Mouse (Mus musculus) embryonic facial prominence, embryonic 15.5 days (tissue): ENCODE measurements around the gene Qrich2. TPM values are rescaled to one million over a fixed set of nuclear protein-coding genes. Genes with fewer than 3 reads are reported as not detected.

ENCODE experiments used
- ATAC-seq: fragments of 200-750 bp; cut with Nextera tagmentation; 2 replicates; pipeline ENCODE4 v1.8.0; 2017; ENCODE audit warnings: low read depth, moderate TSS enrichment; ENCODE audit not compliant: insufficient number of reproducible peaks, low FRiP score, low TSS enrichment
- H3K27ac ChIP-seq: fragments of 300-500 bp; sonication (generic); replicated peaks from 2 replicates; pipeline ENCODE4 v1.5.1; 2015; ENCODE audit warnings: mild to moderate bottlenecking, inconsistent platforms
- H3K27me3 ChIP-seq: fragments of 300-500 bp; sonication (generic); 2 replicates; pipeline ENCODE4 v1.6.1; 2015; ENCODE audit warnings: inconsistent platforms
- H3K36me3 ChIP-seq: fragments of 300-500 bp; sonication (generic); 2 replicates; pipeline ENCODE4 v1.6.1; 2015; ENCODE audit warnings: mild to moderate bottlenecking, inconsistent platforms
- H3K4me1 ChIP-seq: fragments of 300-500 bp; sonication (generic); 2 replicates; pipeline ENCODE4 v1.6.1; 2015; ENCODE audit warnings: inconsistent platforms
- H3K4me2 ChIP-seq: fragments of 300-500 bp; sonication (generic); replicated peaks from 2 replicates; pipeline ENCODE4 v1.6.1; 2015; ENCODE audit warnings: mild to moderate bottlenecking, inconsistent platforms
- H3K4me3 ChIP-seq: fragments of 300-500 bp; sonication (generic); replicated peaks from 2 replicates; pipeline ENCODE4 v1.5.1; 2015; ENCODE audit warnings: mild to moderate bottlenecking, inconsistent platforms
- H3K9ac ChIP-seq: fragments of 300-500 bp; sonication (generic); 2 replicates; pipeline ENCODE4 v1.6.1; 2015; ENCODE audit warnings: inconsistent platforms
- H3K9me3 ChIP-seq: fragments of 300-500 bp; sonication (generic); replicated peaks from 2 replicates; pipeline ENCODE4 v1.6.1; 2016; ENCODE audit warnings: inconsistent platforms
- WGBS: fragments of 180-500 bp; shearing (Covaris S2); methylation state at CpG from one replicate; pipeline ENCODE4 v1.1.7; 2015; 5-methylcytosine and 5-hydroxymethylcytosine counted together
- polyA plus RNA-seq: library from polyadenylated mRNA; unstranded; fragments of >200 nt; fragmentation: Nextera tagmentation; extraction: Ambion mirVana; gene quantifications from 2 replicates; pipeline ENCODE4 v1.2.1, GENCODE M21; 2015

The Qrich2 gene
- polyA plus RNA-seq, 1 experiment from 2014 or later, result 0.16 TPM

DNA sequence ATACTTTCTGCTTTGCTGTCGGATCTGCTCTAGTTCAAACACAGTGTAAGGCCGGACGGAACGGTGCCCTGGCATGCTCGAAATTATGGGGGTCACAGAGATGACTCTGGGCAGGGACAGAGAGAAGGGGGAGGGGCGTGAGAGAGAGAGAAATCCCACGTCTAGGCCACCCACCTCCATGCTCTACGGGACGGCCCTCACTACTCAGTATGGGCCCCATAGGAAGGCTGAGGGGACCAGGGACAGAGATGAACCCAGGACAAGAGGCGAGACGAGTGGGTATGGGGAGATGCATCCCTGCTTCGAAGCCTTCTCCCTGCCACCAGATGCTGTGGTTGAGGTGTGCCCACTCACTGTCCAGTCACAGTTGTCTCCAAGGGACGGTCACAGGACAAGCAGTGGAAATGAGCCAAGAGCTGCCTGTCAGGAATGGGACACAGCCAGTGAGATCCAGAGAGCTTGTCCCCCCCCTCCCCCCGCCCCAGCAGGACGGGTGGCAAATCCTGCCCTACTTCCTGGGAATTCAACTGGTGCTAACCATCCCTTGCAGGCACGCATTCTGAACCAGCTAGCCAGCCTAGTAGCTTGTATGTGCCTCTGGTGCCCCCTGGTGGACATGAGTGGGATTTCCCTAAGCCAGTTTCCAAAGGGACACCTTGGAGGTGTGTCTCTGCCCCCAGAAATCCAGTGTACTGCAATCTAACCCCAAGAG, 20.3 kb downstream of the Qrich2 start:
- Histone ChIP-seq H3K9me3 (no peaks in the 10 kb centered on the region), H3K27me3 (peaks cover 16% of the 10 kb centered on the region), H3K27ac (no peak overlapping the region), H3K4me2 (peak overlapping the region; percentile 40), H3K36me3 (no peaks in the 10 kb centered on the region), H3K4me3 (no peak overlapping the region), H3K4me1 (peaks cover 10% of the 10 kb centered on the region), H3K9ac (no peak overlapping the region)
- ATAC-seq, result no peak; the same call in 1 of the 2 replicates
- WGBS, result 22% methylated on average over 16 of the region's 16 CpGs

DNA sequence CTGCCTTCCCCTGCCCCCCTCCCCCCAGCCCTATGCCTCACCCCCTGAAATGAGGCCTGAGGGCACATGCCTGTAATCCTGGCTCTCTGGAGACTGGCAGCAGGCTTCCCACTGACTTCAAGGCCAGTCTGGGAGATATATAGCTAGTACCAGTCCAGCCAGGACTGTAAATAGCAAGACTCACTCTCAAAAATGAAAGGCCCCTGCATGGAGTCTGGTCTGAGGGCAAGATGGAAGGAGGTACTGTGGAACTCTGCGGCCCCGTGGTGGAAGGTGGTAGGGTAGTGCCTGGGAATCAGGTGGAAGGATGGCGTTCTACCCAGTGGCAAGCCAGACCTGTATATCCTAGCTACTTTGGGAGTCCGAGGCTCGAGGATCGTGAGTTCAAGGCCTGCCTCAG, 22.1 kb downstream of the Qrich2 start:
- peaks cover 10% of the 10 kb centered on the region for H3K4me1 ChIP-seq
- peaks cover 16% of the 10 kb centered on the region for H3K27me3 ChIP-seq
- 88% methylated on average over 6 of the region's 6 CpGs for WGBS
- H3K9me3 ChIP-seq, result no peaks in the 10 kb centered on the region
- no peak for ATAC-seq
- H3K4me2 ChIP-seq, result no peak overlapping the region
- peaks cover 15% of the 10 kb centered on the region for H3K36me3 ChIP-seq
- H3K9ac ChIP-seq, result no peak overlapping the region
- no peak overlapping the region for H3K27ac ChIP-seq
- H3K4me3 ChIP-seq, result no peak overlapping the region

DNA sequence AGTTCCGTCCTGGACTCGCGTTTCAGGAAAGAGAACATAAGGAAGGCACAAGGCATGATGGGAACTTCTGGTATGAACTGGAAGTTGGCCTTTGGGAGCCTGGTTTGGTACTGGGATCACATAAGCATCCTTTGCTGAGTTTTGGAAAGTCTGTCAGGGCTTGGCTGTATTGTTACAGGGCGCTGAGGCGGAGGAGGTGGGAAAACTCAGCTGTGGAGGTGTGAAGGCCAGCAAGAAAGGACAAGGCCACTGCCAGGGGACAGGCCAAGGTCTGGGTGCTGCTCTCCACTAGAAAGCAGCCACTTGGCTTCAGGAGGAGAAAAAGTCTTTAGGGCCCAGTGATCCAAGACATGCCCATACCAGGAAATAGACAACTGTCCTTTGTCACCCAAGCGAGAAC, 22.7 kb downstream of the Qrich2 start:
- Histone ChIP-seq H3K9ac (no peak overlapping the region), H3K4me2 (no peak overlapping the region), H3K9me3 (no peaks in the 10 kb centered on the region), H3K4me1 (peaks cover 10% of the 10 kb centered on the region), H3K27ac (no peak overlapping the region), H3K36me3 (peaks cover 15% of the 10 kb centered on the region), H3K4me3 (no peak overlapping the region), H3K27me3 (peaks cover 16% of the 10 kb centered on the region)
- no peak for ATAC-seq
- 84% methylated on average over 6 of the region's 6 CpGs for WGBS

DNA sequence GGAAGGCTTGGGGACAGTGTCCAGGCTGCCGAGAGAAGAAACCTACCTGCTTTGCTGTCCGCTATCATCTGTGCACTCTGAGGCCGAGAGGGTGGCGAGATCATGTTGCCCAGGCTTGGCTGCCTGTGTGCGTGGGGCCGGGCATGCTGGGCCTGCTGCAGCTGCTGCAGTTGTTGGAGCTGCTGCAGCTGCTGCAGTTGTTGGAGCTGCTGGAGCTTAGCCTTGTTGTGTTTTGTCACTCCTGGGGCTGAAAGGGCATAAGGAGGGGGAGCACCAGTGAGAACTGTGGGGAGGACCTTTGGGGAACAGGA, 23.2 kb downstream of the Qrich2 start:
- 59% methylated on average over 6 of the region's 6 CpGs for WGBS
- Histone ChIP-seq H3K9ac (no peak overlapping the region), H3K4me1 (peaks cover 10% of the 10 kb centered on the region), H3K9me3 (no peaks in the 10 kb centered on the region), H3K27me3 (peaks cover 12% of the 10 kb centered on the region), H3K36me3 (peaks cover 15% of the 10 kb centered on the region), H3K27ac (no peak overlapping the region), H3K4me3 (no peak overlapping the region), H3K4me2 (no peak overlapping the region)
- ATAC-seq, result no peak

DNA sequence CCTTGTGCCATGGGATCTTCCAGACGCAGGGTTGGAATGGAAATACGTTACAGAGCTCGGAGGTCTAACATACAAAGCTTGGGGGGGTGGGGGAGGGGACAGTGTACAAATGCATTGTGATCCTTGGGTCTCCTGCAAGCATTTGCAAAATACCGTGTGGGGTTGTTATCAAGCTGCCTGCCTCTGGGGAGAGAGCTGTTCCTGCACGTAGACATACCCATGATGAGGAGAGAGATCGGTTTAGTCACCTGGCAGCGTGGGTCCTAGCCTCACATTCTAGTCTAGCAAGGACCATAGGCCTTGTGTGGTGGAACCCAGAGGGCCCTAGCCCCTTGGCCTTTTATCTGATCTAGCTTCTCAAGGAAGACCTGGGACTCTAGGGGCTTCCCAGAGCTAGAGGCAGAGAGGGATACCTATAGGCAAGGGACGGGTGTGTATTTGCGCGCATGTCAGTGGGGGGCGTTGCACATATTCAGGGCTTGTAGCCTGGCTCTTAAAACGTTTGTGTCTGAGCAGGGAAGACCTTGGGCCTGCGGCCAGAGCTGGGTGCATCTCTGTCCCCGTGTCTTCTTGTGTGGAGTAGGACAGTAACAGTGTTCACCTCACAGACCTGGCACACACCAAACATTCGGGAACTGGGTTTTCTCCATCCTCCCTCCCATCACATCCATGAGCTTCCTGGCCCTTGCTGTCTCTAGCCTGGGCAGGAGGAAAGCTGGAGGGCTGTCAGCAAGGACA, 23.7 kb downstream of the Qrich2 start:
- Histone ChIP-seq H3K9ac (no peak overlapping the region), H3K36me3 (peaks cover 20% of the 10 kb centered on the region), H3K4me3 (no peak overlapping the region), H3K9me3 (no peaks in the 10 kb centered on the region), H3K4me2 (no peak overlapping the region), H3K4me1 (peaks cover 13% of the 10 kb centered on the region), H3K27me3 (peaks cover 9% of the 10 kb centered on the region), H3K27ac (no peak overlapping the region)
- ATAC-seq, result no peak
- 68% methylated on average over 15 of the region's 15 CpGs for WGBS

DNA sequence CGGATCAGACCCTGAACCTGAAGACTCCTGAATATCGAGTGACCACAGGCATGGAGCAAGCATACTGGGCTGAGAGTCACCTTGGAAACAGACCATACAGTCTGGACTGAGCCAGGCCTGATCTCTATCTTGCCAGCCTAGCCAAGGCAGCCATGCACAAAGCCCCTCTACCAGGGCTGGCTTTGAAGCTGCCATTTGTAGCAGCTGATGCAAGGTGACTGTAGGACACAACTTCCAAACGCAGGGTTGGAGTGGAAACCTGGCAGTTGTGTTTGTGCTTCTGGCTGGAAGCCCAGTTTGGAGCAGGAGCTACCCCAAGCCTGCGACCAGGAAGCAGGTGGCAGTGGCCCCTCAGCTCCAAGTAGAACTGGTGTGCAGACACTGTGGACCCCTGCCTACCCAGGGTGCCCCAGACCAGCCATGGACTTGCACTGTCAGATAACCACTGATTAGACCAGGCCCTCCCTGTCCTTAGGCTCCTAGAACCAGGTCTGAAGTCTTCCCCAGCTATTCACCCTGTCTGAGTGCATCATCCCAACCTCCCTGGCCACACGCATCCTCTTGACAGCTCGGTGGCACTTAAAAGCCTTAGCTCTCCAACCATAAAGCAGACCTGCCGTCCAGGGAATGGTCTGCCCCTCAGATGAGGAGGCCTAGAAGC, 25.5 kb downstream of the Qrich2 start:
- Histone ChIP-seq H3K9ac (no peak overlapping the region), H3K4me2 (no peak overlapping the region), H3K36me3 (peaks cover 31% of the 10 kb centered on the region), H3K4me1 (peaks cover 22% of the 10 kb centered on the region), H3K27me3 (no peaks in the 10 kb centered on the region), H3K9me3 (no peaks in the 10 kb centered on the region), H3K27ac (no peak overlapping the region), H3K4me3 (no peak overlapping the region)
- 76% methylated on average over 7 of the region's 7 CpGs for WGBS
- no peak for ATAC-seq

DNA sequence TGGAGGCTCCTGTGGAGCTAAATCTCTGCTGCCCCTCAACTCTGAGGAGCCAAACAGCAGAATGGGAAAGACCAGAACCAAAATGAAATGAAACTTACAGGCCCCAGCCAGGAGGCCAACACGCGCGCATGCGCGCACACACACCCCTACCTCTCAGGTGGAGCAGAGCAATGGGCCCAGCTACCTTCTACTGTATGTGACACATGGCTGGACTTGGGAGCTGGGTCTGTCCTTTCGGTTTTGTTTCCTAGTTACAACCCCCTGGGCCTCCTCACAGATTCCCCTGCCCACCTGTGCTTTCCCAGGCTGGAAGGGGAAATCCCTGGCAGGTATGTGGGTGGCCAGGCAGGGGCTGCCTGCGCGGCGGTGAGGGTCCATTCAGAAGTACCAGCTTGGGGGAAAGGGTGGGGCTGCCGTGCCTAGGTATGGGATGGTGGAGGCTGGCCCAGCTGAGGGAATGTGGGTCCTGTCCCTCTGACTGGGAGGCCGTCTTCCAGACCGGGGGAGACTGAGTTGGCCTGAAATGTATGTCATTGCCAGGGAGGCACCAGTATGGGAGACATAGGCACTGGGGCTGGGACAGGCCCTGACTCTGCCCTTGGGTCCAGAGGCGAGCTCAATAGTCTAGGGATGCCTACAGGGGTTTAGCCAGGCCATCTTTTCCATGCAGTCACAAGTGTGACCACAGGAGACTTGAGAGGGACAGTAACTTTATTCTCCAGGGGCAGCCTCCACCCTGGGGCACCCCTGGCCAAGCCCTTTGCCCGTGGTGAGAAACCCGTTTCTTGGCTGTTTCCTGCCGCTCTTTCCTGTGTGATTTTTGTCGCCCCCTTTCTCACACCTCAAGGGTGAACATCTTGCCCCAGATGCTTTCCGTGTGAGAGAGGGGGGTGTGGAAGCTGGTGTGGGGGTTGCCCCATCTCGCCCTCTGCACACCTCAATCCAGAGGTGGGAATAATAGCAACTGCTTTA, 26.5 kb downstream of the Qrich2 start:
- H3K27ac ChIP-seq, result no peak overlapping the region
- WGBS, result 79% methylated on average over 19 of the region's 19 CpGs
- no peak for ATAC-seq

DNA sequence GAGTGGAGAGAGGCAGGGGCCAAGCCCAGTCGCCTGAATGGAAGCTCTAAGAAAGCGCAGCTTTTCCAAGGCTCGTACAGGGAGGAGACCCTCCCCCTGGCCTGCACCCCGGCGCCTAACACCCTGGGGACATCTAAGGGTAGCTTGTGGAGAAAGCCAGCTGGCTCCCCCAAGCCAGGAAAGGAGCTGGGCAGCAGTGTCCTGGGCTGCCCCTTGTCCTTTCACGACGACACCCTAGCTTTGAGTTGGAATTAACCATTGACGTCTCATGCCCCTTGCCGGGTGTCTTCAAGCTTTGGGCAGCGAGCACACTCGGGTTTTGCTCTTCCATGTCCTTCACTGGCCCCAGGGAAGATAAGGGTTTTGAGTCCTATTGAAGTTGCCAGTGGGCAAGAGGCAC, 28.5 kb downstream of the Qrich2 start:
- H3K27me3 ChIP-seq, result no peaks in the 10 kb centered on the region
- no peak overlapping the region for H3K4me2 ChIP-seq
- H3K9me3 ChIP-seq, result no peaks in the 10 kb centered on the region
- peaks cover 34% of the 10 kb centered on the region for H3K4me1 ChIP-seq
- no peak overlapping the region for H3K27ac ChIP-seq
- no peak overlapping the region for H3K4me3 ChIP-seq
- no peak overlapping the region for H3K9ac ChIP-seq
- peaks cover 31% of the 10 kb centered on the region for H3K36me3 ChIP-seq
- ATAC-seq, result no peak
- WGBS, result 82% methylated on average over 11 of the region's 11 CpGs

More for the DNA sequence above, 26.5 kb downstream of the Qrich2 start:
- H3K36me3 ChIP-seq, result peaks cover 31% of the 10 kb centered on the region
- H3K9me3 ChIP-seq, result no peaks in the 10 kb centered on the region
- H3K27me3 ChIP-seq, result no peaks in the 10 kb centered on the region
- peaks cover 27% of the 10 kb centered on the region for H3K4me1 ChIP-seq
- no peak overlapping the region for H3K4me3 ChIP-seq
- H3K4me2 ChIP-seq, result no peak overlapping the region
- no peak overlapping the region for H3K9ac ChIP-seq

DNA sequence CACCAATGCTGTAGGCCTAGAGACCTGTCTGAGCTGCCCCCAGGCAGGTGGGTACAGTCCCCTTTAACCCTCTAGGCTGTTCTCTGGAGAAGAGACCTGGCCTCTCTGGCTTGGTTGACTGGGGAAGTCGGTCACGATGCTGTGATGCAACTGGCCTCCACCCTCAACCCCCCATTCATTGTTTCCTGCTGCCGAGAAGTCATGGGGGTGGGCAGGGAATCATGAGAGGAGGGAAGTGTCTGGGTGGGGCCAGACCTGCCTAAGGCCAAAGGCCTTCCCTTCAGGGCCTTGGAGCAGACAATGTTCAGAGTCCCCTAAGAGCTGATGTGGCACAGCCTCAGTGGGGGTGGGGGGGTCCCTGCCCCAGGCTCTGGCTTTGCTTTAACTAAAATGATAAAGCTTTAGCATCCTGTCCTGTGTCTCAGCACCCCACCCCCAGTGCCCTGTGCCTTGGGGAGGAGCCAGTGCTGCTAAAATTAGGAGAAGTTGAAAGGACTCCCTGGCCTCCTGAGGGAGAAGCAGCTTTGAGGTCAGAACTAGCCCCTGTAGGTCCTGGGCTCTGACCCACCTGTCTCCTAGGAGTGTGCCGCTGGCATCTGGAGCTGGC, 29.2 kb downstream of the Qrich2 start:
- no peak overlapping the region for H3K4me3 ChIP-seq
- peaks cover 37% of the 10 kb centered on the region for H3K4me1 ChIP-seq
- H3K9ac ChIP-seq, result no peak overlapping the region
- H3K27ac ChIP-seq, result no peak overlapping the region; the same call in 1 of the 2 replicates
- WGBS, result 45% methylated on average over 4 of the region's 4 CpGs
- no peak for ATAC-seq
- no peaks in the 10 kb centered on the region for H3K27me3 ChIP-seq
- no peaks in the 10 kb centered on the region for H3K9me3 ChIP-seq
- H3K36me3 ChIP-seq, result peaks cover 31% of the 10 kb centered on the region
- peak overlapping the region; percentile 59; the same call in 1 of the 2 replicates for H3K4me2 ChIP-seq

DNA sequence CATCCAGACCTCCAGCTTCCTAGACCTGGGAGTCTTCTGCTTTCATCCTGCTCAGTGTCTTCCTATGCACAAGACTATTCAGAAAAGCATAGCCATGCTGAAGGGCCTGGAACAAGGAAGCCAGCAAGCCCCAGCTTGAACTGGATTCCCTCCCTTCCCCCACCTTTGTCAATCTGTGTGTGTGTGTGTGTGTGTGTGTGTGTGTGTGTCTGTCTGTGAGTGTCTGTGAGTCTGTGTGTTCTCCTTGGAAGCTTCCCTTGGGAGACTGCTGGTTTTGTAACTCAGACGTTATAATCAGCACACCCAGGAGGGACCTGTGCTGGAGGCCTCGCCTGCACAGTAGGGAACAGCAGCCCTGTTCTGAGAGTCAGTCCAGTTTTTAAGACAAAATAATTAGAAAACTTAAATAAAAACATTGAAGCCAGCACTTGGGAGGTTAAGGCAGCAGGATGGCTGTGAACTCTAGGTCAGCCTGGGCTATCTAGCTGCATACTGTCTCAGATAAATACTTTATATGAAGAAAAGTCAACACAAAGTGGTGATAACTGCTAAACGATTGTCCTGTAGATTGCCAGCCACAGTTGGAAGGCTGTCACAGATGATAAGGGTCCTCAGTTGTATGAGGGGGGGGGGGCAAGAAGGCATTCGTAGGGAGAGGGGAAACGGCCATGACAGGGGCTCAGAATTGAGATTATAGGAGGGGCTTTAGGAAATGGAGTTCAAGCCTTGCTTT, 29.9 kb downstream of the Qrich2 start:
- Histone ChIP-seq H3K27me3 (no peaks in the 10 kb centered on the region), H3K9me3 (no peaks in the 10 kb centered on the region), H3K36me3 (peaks cover 31% of the 10 kb centered on the region), H3K9ac (no peak overlapping the region), H3K4me3 (peak overlapping the region; percentile 74; the same call in 1 of the 2 replicates), H3K27ac (peak overlapping the region; percentile 60; the same call in 1 of the 2 replicates), H3K4me1 (peaks cover 40% of the 10 kb centered on the region), H3K4me2 (peak overlapping the region; percentile 59)
- 50% methylated on average over 5 of the region's 5 CpGs for WGBS
- no peak for ATAC-seq
